Mouse (Mus musculus) urinary bladder, postnatal 25 days (tissue): ENCODE measurements around the gene A730061H03Rik.

ENCODE experiments used
- DNase-seq: peaks from one replicate; pipeline ENCODE4 v3.0.0; 2022; ENCODE audit warnings: low spot score

The A730061H03Rik gene

GRCm38 (mm10) chr14:55581981-55582681 lies 21.9 kb upstream of the A730061H03Rik start:
- DNase-seq = no peak

GRCm38 (mm10) chr14:55580731-55581130 lies 20.5 kb upstream of the A730061H03Rik start:
- DNase-seq = no peak

GRCm38 (mm10) chr14:55579511-55580496 lies 19.6 kb upstream of the A730061H03Rik start:
- DNase-seq = no peak

GRCm38 (mm10) chr14:55578668-55579269 lies 18.6 kb upstream of the A730061H03Rik start:
- DNase-seq = peak; percentile 48

GRCm38 (mm10) chr14:55577871-55578667 lies 17.9 kb upstream of the A730061H03Rik start, which contains the start of gene Psme1:
TSS of gene Psme1 (plus strand) at chr14:55578123.
- DNase-seq = peak; percentile 60

- DNase-seq = no peak
Measured at GRCm38 (mm10) chr14:55576376-55576775, 16.2 kb upstream of the A730061H03Rik start.

GRCm38 (mm10) chr14:55575711-55576110 lies 15.5 kb upstream of the A730061H03Rik start:
- no peak for DNase-seq

GRCm38 (mm10) chr14:55575302-55575701 lies 15.1 kb upstream of the A730061H03Rik start, which contains the start of gene Fitm1:
TSS of gene Fitm1 (plus strand) at chr14:55575617.
- no peak for DNase-seq

- no peak for DNase-seq
Measured at GRCm38 (mm10) chr14:55571760-55572159, 11.6 kb upstream of the A730061H03Rik start.

GRCm38 (mm10) chr14:55570588-55570987 lies 10.4 kb upstream of the A730061H03Rik start:
- no peak for DNase-seq

- no peak for DNase-seq
Measured at GRCm38 (mm10) chr14:55567496-55567895, 7.3 kb upstream of the A730061H03Rik start.

GRCm38 (mm10) chr14:55565748-55566147 lies 5.5 kb upstream of the A730061H03Rik start:
- DNase-seq = no peak

- DNase-seq = no peak
Measured at GRCm38 (mm10) chr14:55563249-55563648, 3.0 kb upstream of the A730061H03Rik start.

- DNase-seq = no peak
Measured at GRCm38 (mm10) chr14:55561860-55562259, 1.7 kb upstream of the A730061H03Rik start.

GRCm38 (mm10) chr14:55559799-55560201 lies 406 bp downstream of the A730061H03Rik start, which contains the start of gene Dcaf11:
TSS of gene Dcaf11 (plus strand) at chr14:55560006.
- peak; percentile 78 for DNase-seq

GRCm38 (mm10) chr14:55558740-55559448 lies 1.3 kb downstream of the A730061H03Rik start:
- no peak for DNase-seq

GRCm38 (mm10) chr14:55557587-55557986 lies 2.6 kb downstream of the A730061H03Rik start:
- no peak for DNase-seq

- DNase-seq = peak; percentile 86
Measured at GRCm38 (mm10) chr14:55557003-55557402, 3.2 kb downstream of the A730061H03Rik start.

- DNase-seq = no peak
Measured at GRCm38 (mm10) chr14:55555788-55556187, 4.4 kb downstream of the A730061H03Rik start.

- no peak for DNase-seq
Measured at GRCm38 (mm10) chr14:55554635-55555034, 5.6 kb downstream of the A730061H03Rik start.

GRCm38 (mm10) chr14:55551794-55552193 lies 8.4 kb downstream of the A730061H03Rik start:
- no peak for DNase-seq
